Mouse (Mus musculus): ENCODE measurements at regions not wholly inside any gene's neighbourhood (a gene's known extent, or its start where the extent isn't known, plus 50 kb on each side); places are given as distances from the start of the nearest gene placed in this dataset.

GRCm38 (mm10) chr3:35027898-35028297, 377.7 kb downstream of the Sox2 start:
- no peak for DNase-seq (ENCODE audit: low read depth)

GRCm38 (mm10) chr3:35029924-35030323, 379.7 kb downstream of the Sox2 start:
- no peak for DNase-seq (ENCODE audit: low read depth)

DNA sequence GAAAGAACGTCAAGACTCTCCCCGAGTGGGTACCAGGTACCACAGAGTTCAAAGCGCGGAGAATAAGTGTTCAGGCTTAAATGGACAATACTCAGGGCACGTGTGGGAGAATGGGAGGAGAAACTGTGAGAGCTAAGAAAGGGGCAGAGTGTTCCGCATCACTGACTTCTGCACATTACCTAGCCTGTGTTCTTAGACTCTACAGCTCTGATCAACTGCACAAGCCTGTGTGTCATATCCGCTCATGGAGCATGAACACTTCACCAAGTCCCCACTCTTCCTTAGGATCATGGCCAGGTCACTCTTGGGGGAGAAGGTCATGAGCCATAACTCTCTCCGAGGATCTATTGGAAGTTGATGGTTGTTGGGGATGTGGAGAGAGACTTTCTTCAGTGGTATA, 383.4 kb downstream of the Sox2 start:
- no peak for DNase-seq (ENCODE audit: low read depth)

- DNase-seq (ENCODE audit: low read depth) = no peak
These were observed 385.0 kb downstream of the Sox2 start for GRCm38 (mm10) chr3:35035234-35035633.

GRCm38 (mm10) chr3:35043705-35044104, 393.5 kb downstream of the Sox2 start:
- no peak for DNase-seq (ENCODE audit: low read depth)

GRCm38 (mm10) chr3:35059438-35059837, 409.2 kb downstream of the Sox2 start:
- DNase-seq (ENCODE audit: low read depth) = no peak

DNA sequence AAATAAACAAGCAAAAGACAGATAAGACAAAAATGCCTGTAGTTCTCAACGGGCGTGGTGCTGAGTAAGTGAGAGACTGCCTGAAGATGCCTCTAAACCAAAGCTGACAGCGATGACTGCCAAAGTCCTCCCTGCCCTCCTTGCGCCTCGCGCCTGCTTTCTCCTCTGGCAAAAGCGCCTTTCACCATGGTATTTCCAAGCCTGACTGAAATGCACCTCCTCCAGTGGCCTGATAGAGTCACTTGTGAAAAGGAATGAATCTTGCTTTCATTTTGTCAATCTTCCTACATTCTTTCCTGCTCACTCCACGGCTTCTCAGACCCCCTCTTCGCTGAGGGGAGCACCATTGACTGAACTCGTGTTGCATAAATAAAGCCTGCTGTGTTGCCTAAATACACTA, 409.8 kb downstream of the Sox2 start:
- no peak for DNase-seq (ENCODE audit: low read depth)

DNA sequence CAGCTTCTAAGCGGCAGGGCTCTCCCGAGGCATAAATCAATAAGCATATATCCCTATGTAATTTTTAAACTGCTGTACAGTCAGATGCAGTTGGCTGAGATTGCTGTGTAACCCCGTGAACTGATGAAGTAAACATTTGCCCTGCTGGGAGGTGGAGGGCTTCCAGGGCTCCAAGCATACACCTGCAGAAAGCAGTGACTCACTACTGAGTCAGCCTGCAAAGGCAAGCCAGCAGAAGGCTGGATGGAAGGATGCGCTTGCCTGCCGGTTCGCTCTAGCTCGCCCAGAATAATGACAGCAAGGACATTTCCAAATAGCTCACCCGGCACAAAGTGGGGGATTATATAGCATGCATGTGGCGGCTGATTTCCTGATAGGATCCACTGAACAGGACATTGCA, 416.6 kb downstream of the Sox2 start:
- no peak for DNase-seq (ENCODE audit: low read depth)

GRCm38 (mm10) chr3:35068586-35068985, 418.4 kb downstream of the Sox2 start:
- DNase-seq (ENCODE audit: low read depth) = no peak

- no peak for DNase-seq (ENCODE audit: low read depth)
These were observed 420.8 kb downstream of the Sox2 start for GRCm38 (mm10) chr3:35071046-35071445.

GRCm38 (mm10) chr3:35079887-35080286, 429.7 kb downstream of the Sox2 start:
- no peak for DNase-seq (ENCODE audit: low read depth)

GRCm38 (mm10) chr3:35084091-35084867, 434.1 kb downstream of the Sox2 start:
- DNase-seq (ENCODE audit: low read depth) = no peak

- DNase-seq (ENCODE audit: low read depth) = no peak
These were observed 438.3 kb downstream of the Sox2 start for GRCm38 (mm10) chr3:35088241-35089080.

DNA sequence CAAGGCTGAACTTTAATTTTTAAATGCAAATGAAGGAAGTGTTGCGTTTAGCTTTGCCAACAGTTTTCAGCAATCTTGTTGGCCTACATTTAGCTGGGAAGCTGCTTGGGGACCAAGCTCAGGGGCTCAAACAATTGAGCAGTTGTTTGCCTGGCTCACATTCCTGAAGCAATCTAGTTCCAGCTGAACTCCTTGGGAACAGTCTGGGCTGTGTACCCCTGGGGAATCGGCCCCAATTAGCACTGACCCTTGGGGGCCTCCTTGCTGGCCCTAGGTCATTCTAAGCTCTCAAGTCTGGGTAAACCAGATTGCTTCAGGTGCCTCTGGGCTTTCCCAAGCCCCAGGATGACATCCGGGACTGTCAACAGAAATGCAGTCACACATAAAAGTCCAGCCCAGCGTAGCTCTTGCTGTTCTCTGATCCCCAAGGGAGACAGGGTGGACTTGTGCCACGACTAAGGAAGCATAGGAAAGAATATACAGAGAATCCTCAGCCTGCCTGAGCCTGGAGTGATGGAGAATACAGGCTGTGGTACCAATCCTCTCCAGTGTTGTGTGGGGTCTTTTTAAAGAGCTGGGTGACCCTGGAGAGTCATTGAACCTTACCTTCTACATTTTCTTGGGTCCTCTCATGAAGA, 440.4 kb downstream of the Sox2 start:
- DNase-seq (ENCODE audit: low read depth) = no peak

GRCm38 (mm10) chr3:35093001-35093400, 442.8 kb downstream of the Sox2 start:
- no peak for DNase-seq (ENCODE audit: low read depth)

GRCm38 (mm10) chr3:35095221-35095620, 445.0 kb downstream of the Sox2 start:
- no peak for DNase-seq (ENCODE audit: low read depth)

DNA sequence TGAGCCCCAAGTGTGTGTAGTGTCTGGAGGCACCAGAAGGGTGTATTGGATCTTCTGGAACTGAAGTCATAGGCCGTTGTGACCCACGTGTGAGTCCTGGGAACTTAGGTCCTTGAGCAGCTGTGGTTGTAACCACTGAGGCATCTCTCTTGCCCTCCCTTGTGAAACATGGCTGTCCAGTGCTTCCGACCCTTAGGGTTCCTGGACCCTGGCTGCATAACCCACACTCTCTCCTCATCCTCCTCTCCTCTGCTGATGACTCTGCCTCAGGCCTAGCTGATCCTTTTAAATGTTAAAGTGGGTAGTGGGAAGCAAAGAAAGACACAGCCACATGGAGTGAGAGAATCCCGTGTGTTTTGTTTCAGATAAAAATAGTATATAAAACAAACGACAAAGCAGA, 446.2 kb downstream of the Sox2 start:
- no peak for DNase-seq (ENCODE audit: low read depth)

GRCm38 (mm10) chr3:35097766-35098165, 447.6 kb downstream of the Sox2 start:
- DNase-seq (ENCODE audit: low read depth) = no peak

DNA sequence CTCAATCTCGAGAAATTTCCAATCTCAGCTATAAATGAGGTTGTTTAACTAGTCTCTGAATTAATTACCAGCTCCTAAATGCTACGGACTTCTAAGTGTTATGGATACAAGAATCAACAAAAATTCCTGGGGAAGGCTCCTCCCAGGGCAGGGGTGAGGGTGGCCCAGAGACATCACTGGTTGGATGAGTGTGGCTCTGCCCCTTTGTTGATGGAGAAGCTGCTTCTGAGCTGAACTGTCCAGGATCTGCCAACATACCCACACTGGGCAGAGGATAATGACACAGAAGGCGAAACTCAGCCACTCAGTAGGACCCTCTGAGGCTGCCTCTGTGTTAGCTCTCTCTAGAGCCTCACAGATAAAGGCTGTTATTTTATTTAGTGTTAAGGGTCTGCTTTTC, 449.0 kb downstream of the Sox2 start:
- no peak for DNase-seq (ENCODE audit: low read depth)

- DNase-seq (ENCODE audit: low read depth) = no peak
These were observed 449.7 kb downstream of the Sox2 start for GRCm38 (mm10) chr3:35099876-35100420.

GRCm38 (mm10) chr3:35101286-35101685, 451.1 kb downstream of the Sox2 start:
- DNase-seq (ENCODE audit: low read depth) = no peak

DNA sequence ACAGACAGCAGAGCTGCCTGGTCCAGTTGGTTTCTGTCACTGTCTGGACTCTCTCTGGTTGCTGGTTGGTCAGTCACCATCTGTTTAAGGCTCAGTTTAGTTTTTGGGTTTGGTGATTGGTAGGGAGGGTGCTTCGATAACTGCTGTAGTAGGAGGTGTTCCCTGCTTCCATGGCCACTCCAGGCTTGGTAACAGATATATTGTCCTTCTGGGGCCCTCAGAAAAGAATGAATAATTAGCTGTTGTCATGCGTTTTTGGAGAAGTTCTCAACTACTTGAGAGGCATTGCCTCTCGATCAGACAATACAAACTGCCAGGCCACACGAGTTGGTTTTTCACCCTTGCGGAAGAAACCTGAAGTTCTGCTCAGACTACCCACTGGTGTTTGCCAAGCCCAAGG, 451.7 kb downstream of the Sox2 start:
- DNase-seq (ENCODE audit: low read depth) = no peak
